Comparison of ENCODE assay signal across 31 mouse cellular contexts in the genomic region with DNA sequence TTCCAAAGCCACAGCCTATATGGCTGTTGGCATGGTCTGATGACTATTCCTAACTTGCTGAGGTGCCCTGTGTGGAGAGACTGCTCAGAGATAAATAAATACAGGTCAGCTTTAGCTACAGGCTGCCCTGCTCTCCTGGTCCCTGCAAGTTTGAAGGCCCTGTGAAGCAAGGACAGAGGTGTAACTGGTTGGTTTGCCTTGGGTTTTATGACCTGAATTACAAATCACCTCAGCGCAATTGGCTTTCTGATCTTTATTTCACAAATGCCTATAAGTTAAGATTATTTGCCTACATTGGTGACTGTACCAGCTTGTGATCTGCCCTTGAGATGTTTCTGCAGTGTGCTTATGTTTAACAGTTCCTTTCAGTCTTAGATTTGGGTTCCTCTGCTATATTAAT.
"Had no signal": no experiment of that assay in that cellular context is flagged by ENCODE, and none has a peak within 500 bp of the region (broad histone marks: within the 10 kb centered on the region; RNA-seq: fewer than 3 reads in every experiment).

No protein-coding gene starts in this region.

- H3K27ac ChIP-seq: limb, embryonic 10.5 days; limb, embryonic 12.5 days; limb, embryonic 13.5 days; limb, embryonic 15.5 days; liver, embryonic 12.5 days; liver, embryonic 13.5 days; liver, embryonic 14.5 days; liver, embryonic 15.5 days; lung, embryonic 15.5 days; macrophage; midbrain, embryonic 10.5 days; midbrain, embryonic 12.5 days; midbrain, embryonic 13.5 days; neural tube, embryonic 12.5 days had no signal

- H3K9ac ChIP-seq: limb, embryonic 12.5 days; limb, embryonic 13.5 days; limb, embryonic 15.5 days; liver, embryonic 12.5 days; liver, embryonic 13.5 days; liver, embryonic 14.5 days; liver, embryonic 15.5 days; liver, postnatal 0 days; lung, embryonic 14.5 days; lung, embryonic 15.5 days; midbrain, embryonic 12.5 days; midbrain, embryonic 13.5 days; neural tube, embryonic 12.5 days had no signal

- H3K4me1 ChIP-seq: limb, embryonic 10.5 days; limb, embryonic 12.5 days; limb, embryonic 13.5 days; limb, embryonic 15.5 days; lung, embryonic 15.5 days; midbrain, embryonic 10.5 days; midbrain, embryonic 12.5 days; midbrain, embryonic 13.5 days; neural tube, embryonic 12.5 days had no signal

- H3K9me3 ChIP-seq: limb, embryonic 10.5 days; limb, embryonic 12.5 days; limb, embryonic 13.5 days; limb, embryonic 15.5 days; liver, embryonic 12.5 days; liver, embryonic 13.5 days; liver, embryonic 15.5 days; lung, embryonic 15.5 days; megakaryocyte, embryonic 14.5 days; midbrain, embryonic 12.5 days; midbrain, embryonic 13.5 days; neural tube, embryonic 12.5 days had no signal

- ATAC-seq: liver, embryonic 12.5 days; liver, postnatal 0 days; lung, postnatal 0 days; midbrain, embryonic 13.5 days; midbrain, embryonic 16.5 days had no signal

- H3K4me3 ChIP-seq: limb, embryonic 10.5 days; limb, embryonic 12.5 days; limb, embryonic 13.5 days; limb, embryonic 15.5 days; liver, embryonic 12.5 days; liver, embryonic 13.5 days; liver, embryonic 15.5 days; lung, embryonic 15.5 days; megakaryocyte, embryonic 14.5 days; midbrain, embryonic 10.5 days; midbrain, embryonic 12.5 days; midbrain, embryonic 13.5 days; myocyte; neural tube, embryonic 12.5 days had no signal

- H3K4me2 ChIP-seq: limb, embryonic 12.5 days; limb, embryonic 13.5 days; limb, embryonic 15.5 days; liver, embryonic 11.5 days; liver, embryonic 12.5 days; liver, embryonic 13.5 days; liver, embryonic 15.5 days; lung, embryonic 14.5 days; lung, embryonic 15.5 days; midbrain, embryonic 11.5 days; midbrain, embryonic 12.5 days; midbrain, embryonic 13.5 days; neural tube, embryonic 12.5 days had no signal

- H3K27me3 ChIP-seq: limb, embryonic 12.5 days; limb, embryonic 13.5 days; limb, embryonic 15.5 days; liver, embryonic 12.5 days; liver, embryonic 13.5 days; liver, embryonic 15.5 days; lung, embryonic 15.5 days; megakaryocyte, embryonic 14.5 days; midbrain, embryonic 12.5 days; midbrain, embryonic 13.5 days; neural tube, embryonic 12.5 days had no signal

- DNase-seq: left cerebral cortex, postnatal 4 days; liver; liver, embryonic 13.5 days; liver, postnatal 0 days; lung, adult 18-20 months; lung, adult 2 months; lung, embryonic 14.5 days; lung, postnatal 10 days; lung, postnatal 14 days; lung, postnatal 36 days; lung, postnatal 4 days; midbrain, embryonic 14.5 days had no signal
